Mouse (Mus musculus): ENCODE data around the gene Smtnl2.

Gene Smtnl2

DNA sequence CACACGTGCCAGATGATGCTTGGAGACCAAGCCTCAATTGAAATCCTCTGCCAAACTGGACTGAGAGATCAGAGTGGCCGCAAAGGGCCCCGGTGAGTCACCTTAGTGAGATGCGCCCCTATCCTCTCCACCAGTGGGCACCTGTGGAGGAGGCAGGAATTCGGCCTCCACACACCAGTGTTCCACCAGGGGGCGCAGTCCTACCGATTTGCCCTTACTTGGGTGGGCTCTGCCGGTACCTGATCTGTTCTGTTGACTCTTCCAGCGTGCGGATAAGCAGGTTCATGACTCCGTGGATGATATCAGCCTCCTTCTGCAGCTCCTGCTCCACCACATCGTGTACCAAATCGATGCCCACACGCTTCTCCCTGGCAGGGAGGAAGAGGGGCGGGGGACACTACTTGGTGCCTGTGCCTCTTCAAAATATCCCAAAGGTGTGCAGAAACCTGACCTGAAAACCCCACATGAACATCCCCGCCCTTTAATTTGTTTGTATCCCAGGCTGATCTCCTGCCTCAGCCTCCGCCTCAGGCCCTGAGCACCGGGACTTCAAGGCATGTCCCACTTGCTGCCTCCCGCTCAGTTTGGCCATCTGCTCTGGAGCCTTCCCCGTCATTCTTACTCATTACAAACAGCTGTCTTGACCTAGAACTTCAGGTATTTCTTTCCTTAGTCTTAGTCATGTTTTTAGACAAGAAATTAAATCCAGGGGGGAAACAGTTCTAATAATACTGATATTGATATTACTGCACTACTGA lies 56.4 kb downstream of the Smtnl2 start:
- peak; percentile 95 for DNase-seq

DNA sequence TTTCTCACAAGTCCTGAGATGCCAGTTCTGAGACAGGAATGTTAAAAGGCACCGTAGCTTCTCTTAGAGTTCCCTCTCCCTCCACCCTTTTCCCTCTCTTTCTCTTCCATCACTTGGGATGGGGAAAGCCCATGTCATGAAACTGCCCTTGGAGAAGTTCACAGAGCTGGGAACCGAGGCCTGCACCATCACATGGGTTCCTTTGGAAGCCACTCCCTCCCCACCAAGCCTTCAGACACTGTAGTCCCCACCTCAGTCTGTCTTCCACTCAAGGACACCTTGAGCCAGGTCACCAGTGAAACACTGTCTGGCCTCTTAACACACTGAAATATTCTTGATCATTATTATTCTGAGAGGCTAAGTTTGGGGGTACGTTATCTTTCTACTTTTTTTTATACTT lies 58.3 kb downstream of the Smtnl2 start:
- DNase-seq, result peak; percentile 55

- no peak for DNase-seq
Measured at GRCm38 (mm10) chr11:72352272-72352671, 59.2 kb downstream of the Smtnl2 start.

GRCm38 (mm10) chr11:72349652-72350051 lies 61.9 kb downstream of the Smtnl2 start:
- peak; percentile 63 for DNase-seq

GRCm38 (mm10) chr11:72349016-72349415 lies 62.5 kb downstream of the Smtnl2 start:
- peak; percentile 91 for DNase-seq

GRCm38 (mm10) chr11:72348563-72348962 lies 63.0 kb downstream of the Smtnl2 start:
- DNase-seq, result peak; percentile 74

DNA sequence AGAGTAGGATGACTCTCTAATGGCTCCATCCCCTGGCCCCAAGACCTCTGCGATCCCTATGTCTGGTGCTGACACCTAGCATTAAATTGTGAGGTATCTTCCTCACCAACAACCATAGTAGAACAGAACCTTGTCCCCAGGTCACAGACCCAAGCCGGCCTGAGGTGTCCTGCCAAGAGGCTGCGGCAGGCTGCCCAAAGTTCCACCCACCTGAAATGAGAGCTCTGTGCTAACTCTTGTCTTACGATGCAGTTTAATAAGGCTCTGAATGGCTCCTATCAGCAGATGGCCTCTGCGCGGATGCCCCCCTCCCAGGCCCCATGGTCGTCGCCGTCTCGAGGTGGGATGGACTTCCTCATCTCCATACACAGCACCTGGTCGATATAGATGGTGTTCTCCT lies 67.0 kb downstream of the Smtnl2 start:
- peak; percentile 88 for DNase-seq

GRCm38 (mm10) chr11:72343904-72344303 lies 67.6 kb downstream of the Smtnl2 start:
- peak; percentile 78 for DNase-seq

DNA sequence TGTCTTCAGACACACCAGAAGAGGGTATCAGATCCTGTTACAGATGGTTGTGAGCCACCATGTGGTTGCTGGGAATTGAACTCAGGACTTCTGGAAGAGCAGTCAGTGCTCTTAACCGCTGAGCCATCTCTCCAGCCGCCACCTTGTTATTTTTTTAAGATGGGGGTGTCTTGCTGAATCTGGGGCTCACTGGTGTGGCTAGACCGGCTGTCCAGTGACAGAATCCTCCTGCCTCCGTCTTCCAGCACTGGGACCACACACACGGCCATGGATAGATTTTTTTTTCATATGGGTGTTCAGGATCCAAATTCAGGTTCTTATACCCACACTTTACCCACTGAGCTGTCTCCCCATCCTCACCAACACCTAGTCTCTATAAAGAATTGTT lies 68.3 kb downstream of the Smtnl2 start:
- DNase-seq, result peak; percentile 82

GRCm38 (mm10) chr11:72342549-72343237 lies 68.8 kb downstream of the Smtnl2 start:
- DNase-seq, result peak; percentile 94

DNA sequence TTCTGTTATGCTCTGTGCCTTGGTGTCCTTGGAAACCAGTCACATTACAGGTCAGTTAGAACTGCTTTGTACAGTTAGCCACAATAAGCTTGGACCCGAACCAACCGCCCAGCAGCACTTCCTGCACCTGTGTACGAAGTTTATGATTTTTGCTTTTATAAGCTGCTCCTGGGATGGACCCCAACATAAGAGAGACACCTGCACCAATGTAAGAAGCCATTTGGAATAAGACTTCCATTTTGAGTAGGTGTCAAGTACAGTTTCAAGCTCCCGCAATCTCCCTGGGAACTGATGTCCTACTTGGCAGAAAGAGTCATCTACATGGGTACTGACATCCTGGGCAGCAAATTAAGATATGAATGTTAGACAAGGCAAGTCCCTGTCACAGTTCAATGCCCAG lies 71.8 kb downstream of the Smtnl2 start:
- peak; percentile 52 for DNase-seq

Data from heart, adult 11 months (tissue).